Mouse (Mus musculus) natural killer cell, adult 2 months (primary cell): ENCODE measurements around the gene H2afb1.
"Not testable (repeated sequence)": the region's sequence is repeated elsewhere in the genome, so short reads cannot be mapped to it uniquely, and the experiment has no call there.

Experiments
- DNase-seq, 2 experiments: peaks; one replicate each; pipeline ENCODE4 v3.0.0; 2022; ENCODE audit warnings: low spot score in 2 of 2

Gene H2afb1

DNA sequence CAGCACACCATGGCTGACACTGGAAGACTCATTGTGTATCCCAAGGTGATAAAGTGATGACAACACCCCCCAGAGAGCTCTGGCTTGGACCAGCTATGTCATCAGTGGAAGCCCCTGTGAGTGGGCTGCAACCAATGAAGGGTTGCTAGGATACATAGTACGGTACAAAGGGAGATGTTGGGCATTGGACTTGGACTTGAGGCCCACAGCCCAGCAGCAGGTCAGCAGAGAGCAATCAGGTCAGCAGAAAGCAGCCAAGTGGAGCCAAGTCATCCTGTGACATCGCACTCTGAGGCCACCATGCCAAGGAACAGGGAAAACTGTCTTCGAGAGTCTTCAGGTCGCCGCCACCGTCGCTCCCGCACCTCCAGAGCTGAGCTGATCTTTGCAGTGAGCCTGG is at the start of gene H2afb1:
TSS of gene H2afb1 (plus strand) at position 301 of the 400 bp plus-strand sequence.
- not testable (repeated sequence) for DNase-seq

DNA sequence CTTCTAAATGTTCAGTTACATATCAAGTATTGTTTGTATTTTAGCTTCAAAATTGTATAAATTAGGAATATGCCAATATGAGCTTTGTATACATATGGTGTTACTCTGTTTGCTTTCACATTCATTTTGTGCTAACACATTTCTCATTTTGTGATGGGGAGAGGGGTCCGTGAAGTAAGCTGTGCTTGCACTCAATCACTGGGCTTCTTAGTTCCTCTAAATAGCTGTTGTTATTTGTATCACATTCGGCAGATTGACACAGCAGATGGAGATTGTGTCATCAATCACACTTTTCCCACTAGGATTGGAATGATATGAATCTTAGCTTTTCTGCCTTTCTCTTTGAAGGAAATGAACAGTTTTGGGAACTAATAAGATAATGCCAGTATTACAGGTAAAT is 21.5 kb downstream of the H2afb1 start:
- DNase-seq = no peak
